Mouse (Mus musculus): ENCODE measurements at regions not wholly inside any gene's neighbourhood (a gene's known extent, or its start where the extent isn't known, plus 50 kb on each side); places are given as distances from the start of the nearest gene placed in this dataset.

DNA sequence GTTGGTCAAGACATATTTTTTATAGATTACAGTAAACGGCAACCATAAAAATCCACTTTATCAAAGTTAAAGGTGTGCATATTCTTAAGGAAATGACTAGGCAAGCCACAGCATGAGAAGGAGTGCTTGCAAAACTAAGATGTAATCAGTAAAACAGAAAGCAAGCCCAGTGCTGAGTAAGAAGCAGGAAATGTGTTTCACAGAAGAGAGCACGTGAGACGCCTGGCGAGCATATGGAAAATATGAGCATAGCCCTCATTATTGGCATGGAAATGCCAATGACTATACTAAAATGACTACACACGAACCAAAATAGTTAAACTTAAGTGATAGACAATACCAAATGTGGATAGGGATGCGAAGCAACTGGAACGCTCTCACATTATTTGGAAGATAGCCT is 123.2 kb upstream of the Max start:
- H3K4me2 ChIP-seq, result no peak overlapping the region
- WGBS, result 80% methylated on average over 7 of the region's 7 CpGs
- no peaks in the 10 kb centered on the region for H3K27me3 ChIP-seq (replicated peaks)
- no peaks in the 10 kb centered on the region for H3K9me3 ChIP-seq
- no peak for ATAC-seq (ENCODE audit: insufficient read depth, low FRiP score, low read depth)
- no peaks in the 10 kb centered on the region for H3K4me1 ChIP-seq
- H3K9ac ChIP-seq, result no peak overlapping the region
- H3K36me3 ChIP-seq, result no peaks in the 10 kb centered on the region
- no peak overlapping the region for H3K27ac ChIP-seq
- H3K4me3 ChIP-seq (replicated peaks), result no peak overlapping the region

DNA sequence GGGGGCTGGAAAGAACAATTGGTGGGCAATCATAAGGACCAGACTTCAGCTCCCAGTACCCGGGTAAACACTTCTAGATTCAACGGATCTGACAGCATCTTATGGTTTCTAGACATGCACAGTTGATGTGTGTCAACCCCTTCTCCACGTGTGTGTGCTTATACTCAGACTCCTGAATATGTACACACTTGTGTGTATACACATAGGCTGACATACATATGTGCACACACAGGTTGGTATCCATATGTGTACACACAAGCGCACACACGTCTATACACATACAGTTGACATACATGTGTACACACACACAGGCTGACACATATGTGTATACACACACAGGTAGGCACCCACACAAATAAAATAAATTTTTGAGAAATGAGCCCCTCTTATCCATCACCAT is 122.7 kb upstream of the Max start:
- no peak overlapping the region for H3K9ac ChIP-seq
- no peak for ATAC-seq (ENCODE audit: insufficient read depth, low FRiP score, low read depth)
- no peak overlapping the region for H3K4me2 ChIP-seq

DNA sequence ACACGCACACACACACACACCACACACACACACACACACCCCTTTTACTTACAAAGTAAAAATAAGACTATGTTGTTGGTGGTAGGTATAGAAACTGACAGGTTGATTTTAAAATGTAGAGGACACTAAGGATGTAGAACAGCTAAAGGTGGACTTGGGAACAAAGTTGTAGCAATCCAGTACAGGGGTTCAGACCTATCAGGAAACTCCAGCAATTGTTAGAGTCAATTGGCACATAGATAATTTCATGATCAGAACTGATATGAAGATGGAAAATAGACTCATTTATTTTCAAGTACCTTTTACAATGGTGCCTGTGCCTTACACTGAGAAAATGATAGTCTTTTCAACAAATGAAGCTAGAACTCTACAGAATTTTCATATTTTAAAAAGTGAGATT is 122.3 kb upstream of the Max start:
- Histone ChIP-seq H3K27ac (no peak overlapping the region), H3K4me2 (no peak overlapping the region), H3K9ac (no peak overlapping the region), H3K36me3 (no peaks in the 10 kb centered on the region), H3K4me1 (no peaks in the 10 kb centered on the region), H3K27me3 (replicated peaks) (no peaks in the 10 kb centered on the region), H3K4me3 (replicated peaks) (no peak overlapping the region), H3K9me3 (no peaks in the 10 kb centered on the region)
- WGBS, result 50% methylated on average over 1 of the region's 1 CpGs
- ATAC-seq (ENCODE audit: insufficient read depth, low FRiP score, low read depth), result no peak

More for the DNA sequence above, 122.7 kb upstream of the Max start:
- WGBS, result 81% methylated on average over 5 of the region's 5 CpGs
- no peak overlapping the region for H3K4me3 ChIP-seq (replicated peaks)
- no peaks in the 10 kb centered on the region for H3K9me3 ChIP-seq
- no peaks in the 10 kb centered on the region for H3K4me1 ChIP-seq
- no peak overlapping the region for H3K27ac ChIP-seq
- no peaks in the 10 kb centered on the region for H3K27me3 ChIP-seq (replicated peaks)
- no peaks in the 10 kb centered on the region for H3K36me3 ChIP-seq

DNA sequence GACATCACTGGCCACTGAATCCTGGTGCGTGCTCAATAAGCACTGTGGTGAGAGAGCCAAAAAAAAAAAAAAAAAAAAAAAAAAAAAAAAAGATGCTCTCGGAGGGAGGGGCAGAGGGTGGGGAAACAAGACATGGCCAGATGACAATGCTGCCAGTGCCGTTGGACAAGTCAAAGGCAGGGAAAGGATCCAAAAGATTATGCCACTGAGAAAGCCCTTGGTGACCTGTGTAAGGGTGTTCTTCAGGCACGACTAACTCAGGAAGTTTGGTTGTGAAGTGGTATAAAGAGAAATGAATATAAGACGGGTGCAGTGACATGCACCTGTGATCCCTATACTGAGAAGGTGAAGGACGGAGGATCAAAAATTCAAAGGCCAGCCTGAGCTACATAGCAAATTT is 121.8 kb upstream of the Max start:
- 77% methylated on average over 6 of the region's 6 CpGs for WGBS
- Histone ChIP-seq H3K36me3 (no peaks in the 10 kb centered on the region), H3K4me2 (no peak overlapping the region), H3K4me1 (no peaks in the 10 kb centered on the region), H3K27ac (no peak overlapping the region), H3K4me3 (replicated peaks) (no peak overlapping the region), H3K9me3 (no peaks in the 10 kb centered on the region), H3K9ac (no peak overlapping the region), H3K27me3 (replicated peaks) (no peaks in the 10 kb centered on the region)
- ATAC-seq (ENCODE audit: insufficient read depth, low FRiP score, low read depth), result no peak

DNA sequence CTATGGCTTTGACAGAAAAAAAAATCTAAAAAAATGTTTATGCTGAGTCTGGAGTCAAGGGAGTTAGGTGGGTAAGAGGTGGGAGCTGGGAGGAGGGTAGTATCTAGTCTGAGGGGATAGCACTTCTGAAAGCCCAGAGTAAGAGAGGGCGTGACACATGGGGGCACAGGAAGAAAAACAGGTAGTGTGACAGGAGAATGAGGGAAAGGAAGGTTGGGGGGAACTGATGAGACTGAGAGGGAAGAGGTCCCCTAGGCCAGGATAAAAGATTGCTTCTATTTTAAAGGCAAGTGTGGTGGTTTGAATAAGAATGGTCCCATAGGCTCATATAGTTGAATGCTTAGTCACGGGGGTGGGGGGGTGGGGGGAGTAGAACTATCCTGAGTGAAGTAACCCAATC is 119.8 kb upstream of the Max start:
- Histone ChIP-seq H3K4me1 (no peaks in the 10 kb centered on the region), H3K9ac (no peak overlapping the region), H3K9me3 (no peaks in the 10 kb centered on the region), H3K4me2 (no peak overlapping the region), H3K36me3 (no peaks in the 10 kb centered on the region), H3K4me3 (replicated peaks) (no peak overlapping the region), H3K27me3 (replicated peaks) (no peaks in the 10 kb centered on the region), H3K27ac (no peak overlapping the region)
- no peak for ATAC-seq (ENCODE audit: insufficient read depth, low FRiP score, low read depth)
- 76% methylated on average over 2 of the region's 2 CpGs for WGBS

DNA sequence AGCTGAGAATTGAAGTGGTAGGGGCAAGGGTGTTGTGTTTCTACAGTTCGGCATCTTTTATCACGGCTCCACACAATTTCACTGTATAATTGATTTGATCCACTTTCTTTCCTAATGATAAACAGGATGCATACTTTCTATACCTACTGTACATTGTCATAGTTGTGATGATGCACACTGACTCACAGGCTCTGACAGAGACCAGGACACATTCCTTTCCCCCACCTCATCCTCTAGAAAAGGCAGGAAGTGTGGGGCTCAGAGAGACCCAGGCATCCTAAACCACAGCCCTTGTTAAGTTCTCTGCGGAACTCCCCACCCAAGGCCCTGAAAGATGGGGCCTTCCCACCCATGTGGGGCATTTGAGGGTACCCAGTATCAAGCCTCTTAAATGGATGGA is 117.5 kb upstream of the Max start:
- no peaks in the 10 kb centered on the region for H3K9me3 ChIP-seq
- no peak for ATAC-seq (ENCODE audit: insufficient read depth, low FRiP score, low read depth)
- no peak overlapping the region for H3K27ac ChIP-seq
- H3K9ac ChIP-seq, result no peak overlapping the region
- H3K36me3 ChIP-seq, result no peaks in the 10 kb centered on the region
- WGBS, result 71% methylated on average over 3 of the region's 3 CpGs
- H3K4me3 ChIP-seq (replicated peaks), result no peak overlapping the region
- H3K27me3 ChIP-seq (replicated peaks), result no peaks in the 10 kb centered on the region
- H3K4me1 ChIP-seq, result no peaks in the 10 kb centered on the region
- H3K4me2 ChIP-seq, result no peak overlapping the region

DNA sequence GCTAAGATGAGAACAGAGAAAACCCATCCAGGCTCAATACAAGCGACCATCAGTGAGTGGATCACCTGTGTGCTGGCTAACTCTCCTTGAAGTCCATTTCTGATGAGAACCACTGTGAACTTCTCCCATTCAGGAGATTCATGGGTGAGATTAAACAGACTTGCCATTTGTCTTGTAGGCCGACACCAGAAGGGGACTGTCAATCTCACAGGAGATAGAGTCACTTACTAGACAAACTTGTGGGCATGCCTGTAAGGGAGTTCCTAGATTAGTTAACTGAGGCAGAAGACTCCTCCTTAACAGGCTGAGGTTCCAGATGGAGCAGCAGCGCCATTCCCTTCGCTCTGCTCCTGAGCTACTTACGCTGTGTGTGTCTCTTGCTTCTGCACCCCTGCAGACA is 114.7 kb upstream of the Max start:
- Histone ChIP-seq H3K4me3 (replicated peaks) (no peak overlapping the region), H3K36me3 (no peaks in the 10 kb centered on the region), H3K27me3 (replicated peaks) (no peaks in the 10 kb centered on the region), H3K4me2 (no peak overlapping the region), H3K4me1 (no peaks in the 10 kb centered on the region), H3K9me3 (no peaks in the 10 kb centered on the region), H3K27ac (no peak overlapping the region), H3K9ac (no peak overlapping the region)
- ATAC-seq (ENCODE audit: insufficient read depth, low FRiP score, low read depth), result no peak
- 80% methylated on average over 5 of the region's 5 CpGs for WGBS

DNA sequence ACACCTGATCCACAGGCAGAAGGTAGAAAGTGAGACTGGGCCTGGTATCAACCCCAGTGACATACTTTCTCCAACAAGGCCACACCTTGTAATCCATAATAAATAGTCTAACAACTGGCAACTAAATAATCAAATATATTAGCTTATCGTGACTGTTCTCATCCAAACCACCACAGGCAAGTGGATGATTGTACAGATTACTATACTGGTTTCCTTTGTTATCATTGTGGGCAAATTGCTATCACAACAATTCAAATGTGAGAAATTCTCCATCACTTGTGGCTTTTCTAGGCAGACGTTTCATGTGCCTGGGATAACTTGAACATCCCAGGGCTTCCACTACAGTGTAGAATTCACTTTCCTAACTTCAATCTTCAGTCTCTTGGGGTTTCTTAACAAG is 112.6 kb upstream of the Max start:
- H3K36me3 ChIP-seq, result no peaks in the 10 kb centered on the region
- no peak for ATAC-seq (ENCODE audit: insufficient read depth, low FRiP score, low read depth)
- 73% methylated on average over 2 of the region's 2 CpGs for WGBS
- no peak overlapping the region for H3K9ac ChIP-seq
- H3K27ac ChIP-seq, result no peak overlapping the region
- H3K4me2 ChIP-seq, result no peak overlapping the region
- no peaks in the 10 kb centered on the region for H3K9me3 ChIP-seq
- no peaks in the 10 kb centered on the region for H3K27me3 ChIP-seq (replicated peaks)
- H3K4me3 ChIP-seq (replicated peaks), result no peak overlapping the region
- H3K4me1 ChIP-seq, result no peaks in the 10 kb centered on the region

DNA sequence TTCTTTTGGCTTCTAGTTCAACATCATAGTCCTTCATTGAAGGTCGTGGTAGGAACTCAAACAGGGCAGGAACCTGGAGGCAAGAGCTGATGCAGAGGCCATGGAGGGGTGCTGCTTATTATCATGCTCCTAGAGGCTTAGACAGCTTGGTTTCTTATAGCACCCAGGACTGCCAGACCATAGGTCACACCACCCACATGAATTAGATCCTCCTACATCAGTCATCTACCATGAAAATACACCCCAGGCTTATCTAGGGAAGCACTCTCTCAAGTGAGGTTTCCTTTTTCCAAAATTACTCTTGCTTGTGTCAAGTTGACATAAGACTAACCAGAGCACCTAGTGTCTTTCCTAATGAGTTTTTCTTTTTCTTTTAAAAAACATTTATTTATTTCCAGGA is 109.7 kb upstream of the Max start:
- no peak overlapping the region for H3K4me2 ChIP-seq
- H3K9me3 ChIP-seq, result no peaks in the 10 kb centered on the region
- H3K4me1 ChIP-seq, result no peaks in the 10 kb centered on the region
- WGBS, result 64% methylated on average over 1 of the region's 1 CpGs
- H3K36me3 ChIP-seq, result no peaks in the 10 kb centered on the region
- no peaks in the 10 kb centered on the region for H3K27me3 ChIP-seq (replicated peaks)
- ATAC-seq (ENCODE audit: insufficient read depth, low FRiP score, low read depth), result no peak
- H3K4me3 ChIP-seq (replicated peaks), result no peak overlapping the region
- H3K27ac ChIP-seq, result no peak overlapping the region
- H3K9ac ChIP-seq, result no peak overlapping the region

DNA sequence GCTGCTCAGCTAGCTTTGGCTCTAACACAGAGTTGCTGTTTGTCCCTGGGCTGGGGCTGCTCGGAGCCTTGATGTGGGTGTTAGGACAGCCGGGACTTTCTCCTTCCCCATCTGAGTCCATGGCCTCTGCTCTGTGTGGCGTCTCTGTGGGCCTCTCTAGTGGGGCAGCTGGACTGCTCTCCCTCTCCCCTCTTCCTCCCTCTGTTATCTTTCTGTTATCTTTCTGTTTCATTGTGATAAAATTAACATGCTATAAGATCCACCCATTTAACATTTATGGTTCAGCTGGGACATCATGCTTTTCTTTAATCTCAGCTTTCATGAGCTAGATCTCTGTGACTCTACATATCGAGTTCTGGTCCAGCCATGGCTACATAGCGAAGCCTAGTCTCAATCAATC is 105.9 kb upstream of the Max start:
- no peak overlapping the region for H3K27ac ChIP-seq
- no peak overlapping the region for H3K4me2 ChIP-seq
- no peak for ATAC-seq (ENCODE audit: insufficient read depth, low FRiP score, low read depth)
- WGBS, result 83% methylated on average over 5 of the region's 5 CpGs
- no peaks in the 10 kb centered on the region for H3K27me3 ChIP-seq (replicated peaks)
- H3K36me3 ChIP-seq, result no peaks in the 10 kb centered on the region
- H3K9ac ChIP-seq, result no peak overlapping the region
- no peak overlapping the region for H3K4me3 ChIP-seq (replicated peaks)
- H3K9me3 ChIP-seq, result no peaks in the 10 kb centered on the region
- no peaks in the 10 kb centered on the region for H3K4me1 ChIP-seq

DNA sequence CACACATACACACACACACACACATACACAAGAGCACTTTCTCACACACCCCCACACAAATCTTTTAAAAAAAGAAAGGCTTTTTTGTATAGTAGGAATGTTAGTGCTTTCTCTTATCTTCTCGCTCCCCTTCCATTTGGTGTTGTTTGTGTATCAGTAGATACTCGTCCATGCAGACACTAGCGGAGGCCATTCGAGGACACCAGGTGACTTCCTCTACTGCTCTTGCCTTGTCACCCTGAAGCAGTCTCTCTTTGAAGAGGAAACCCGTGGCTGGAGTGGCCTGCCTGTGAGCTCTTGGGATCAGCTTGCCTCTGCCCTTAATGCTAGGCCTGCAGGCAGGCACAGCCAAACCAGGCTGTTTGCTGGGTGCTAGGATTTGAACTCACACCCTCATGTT is 105.1 kb upstream of the Max start:
- Histone ChIP-seq H3K4me2 (no peak overlapping the region), H3K27me3 (replicated peaks) (no peaks in the 10 kb centered on the region), H3K27ac (no peak overlapping the region), H3K9ac (no peak overlapping the region), H3K4me3 (replicated peaks) (no peak overlapping the region), H3K9me3 (no peaks in the 10 kb centered on the region), H3K36me3 (no peaks in the 10 kb centered on the region), H3K4me1 (no peaks in the 10 kb centered on the region)
- ATAC-seq (ENCODE audit: insufficient read depth, low FRiP score, low read depth), result no peak
- 56% methylated on average over 5 of the region's 5 CpGs for WGBS

DNA sequence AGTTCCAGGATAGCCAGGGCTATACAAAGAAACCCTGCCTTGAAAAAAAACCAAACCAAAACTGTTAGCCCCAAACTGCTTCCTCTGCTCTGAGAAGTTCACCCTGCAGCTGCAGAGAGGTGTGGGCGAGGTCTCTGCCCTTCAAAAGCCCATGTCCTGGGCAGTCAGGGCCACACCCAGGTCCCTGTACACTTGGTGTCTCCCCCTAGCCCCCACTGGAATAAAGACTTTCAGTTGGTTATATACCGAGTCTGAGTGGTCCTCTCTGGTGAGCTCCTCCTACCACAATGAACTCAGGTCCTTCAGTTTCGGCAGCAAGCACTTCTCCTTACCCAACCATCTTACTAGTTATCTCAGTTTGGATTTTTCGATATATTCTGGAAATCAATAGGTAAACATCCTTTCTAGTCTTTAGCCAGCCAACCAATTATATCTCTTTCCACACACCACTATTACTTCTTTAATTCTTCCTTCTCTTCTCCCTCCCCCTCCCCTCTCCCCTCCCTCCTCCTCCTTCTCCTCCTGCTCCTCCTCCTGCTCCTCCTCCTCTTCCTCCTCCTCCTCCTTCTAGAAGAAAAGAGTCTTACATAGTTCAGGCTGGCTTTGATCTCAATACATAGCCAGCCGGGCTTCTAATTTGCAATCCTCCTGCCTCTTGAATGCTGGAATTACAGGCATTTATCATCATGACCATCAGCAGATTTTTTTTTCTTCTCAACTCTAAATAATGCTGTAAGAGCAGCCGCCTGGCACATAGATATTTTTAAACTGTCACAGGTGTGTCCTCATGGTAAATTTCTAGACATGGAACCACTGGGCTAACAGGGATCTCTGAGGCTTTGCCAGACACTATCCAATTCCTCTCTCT is 103.9 kb upstream of the Max start:
- no peak overlapping the region for H3K9ac ChIP-seq

DNA sequence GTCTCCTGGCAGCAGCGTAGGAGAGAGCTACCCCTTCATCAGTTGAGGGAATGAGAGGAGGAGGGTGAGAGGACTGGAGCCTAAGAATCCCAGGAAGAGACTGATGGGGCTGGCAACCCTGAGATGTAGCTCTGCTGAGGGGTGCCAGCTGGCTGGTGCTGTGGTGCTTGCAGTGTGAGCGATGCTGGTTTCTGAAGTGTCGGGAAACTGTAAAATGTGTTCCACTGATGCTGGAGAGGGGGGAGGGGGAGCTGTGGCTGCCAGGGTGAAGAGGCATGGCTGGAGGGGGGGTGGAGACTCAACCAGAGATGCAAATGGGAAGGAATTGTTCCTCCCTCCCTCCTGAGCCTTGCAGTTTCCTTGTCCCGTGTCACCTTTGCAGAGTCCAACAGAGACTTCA is 102.0 kb upstream of the Max start:
- Histone ChIP-seq H3K27me3 (replicated peaks) (no peaks in the 10 kb centered on the region), H3K4me1 (peaks cover 15% of the 10 kb centered on the region; the same call in 1 of the 2 replicates), H3K9me3 (no peaks in the 10 kb centered on the region), H3K27ac (no peak overlapping the region), H3K4me3 (replicated peaks) (no peak overlapping the region), H3K36me3 (no peaks in the 10 kb centered on the region), H3K9ac (no peak overlapping the region), H3K4me2 (no peak overlapping the region)
- ATAC-seq (ENCODE audit: insufficient read depth, low FRiP score, low read depth), result no peak
- WGBS, result 55% methylated on average over 4 of the region's 4 CpGs

More for the DNA sequence above, 103.9 kb upstream of the Max start:
- Histone ChIP-seq H3K27me3 (replicated peaks) (no peaks in the 10 kb centered on the region), H3K9me3 (no peaks in the 10 kb centered on the region), H3K4me1 (0 out of 2 replicates have a peak, but pooled peaks cover 4% of the 10 kb centered on the region), H3K4me2 (no peak overlapping the region), H3K4me3 (replicated peaks) (no peak overlapping the region), H3K27ac (no peak overlapping the region), H3K36me3 (no peaks in the 10 kb centered on the region)
- no peak for ATAC-seq (ENCODE audit: insufficient read depth, low FRiP score, low read depth)
- WGBS, result 49% methylated on average over 6 of the region's 6 CpGs
